Mouse (Mus musculus): ENCODE measurements around the gene A230072I06Rik.

A230072I06Rik gene

GRCm38 (mm10) chr8:12278663-12279312 is at the start of gene A230072I06Rik:
Gene A230072I06Rik (plus strand): TSS chr8:12278819.
- DNase-seq (ENCODE audit: low spot score) = no peak

- no peak for DNase-seq (ENCODE audit: low spot score)
Observed at GRCm38 (mm10) chr8:12234039-12234438, 44.6 kb upstream of the A230072I06Rik start.

- DNase-seq (ENCODE audit: low spot score) = no peak
Observed at GRCm38 (mm10) chr8:12238775-12239174, 39.8 kb upstream of the A230072I06Rik start.

GRCm38 (mm10) chr8:12240143-12240542 is 38.5 kb upstream of the A230072I06Rik start:
- no peak for DNase-seq (ENCODE audit: low spot score)

GRCm38 (mm10) chr8:12243746-12244145 is 34.9 kb upstream of the A230072I06Rik start:
- no peak for DNase-seq (ENCODE audit: low spot score)

GRCm38 (mm10) chr8:12259890-12260289 is 18.7 kb upstream of the A230072I06Rik start:
- no peak for DNase-seq (ENCODE audit: low spot score)

GRCm38 (mm10) chr8:12260476-12261029 is 18.1 kb upstream of the A230072I06Rik start:
- no peak for DNase-seq (ENCODE audit: low spot score)

GRCm38 (mm10) chr8:12261556-12261955 is 17.1 kb upstream of the A230072I06Rik start:
- no peak for DNase-seq (ENCODE audit: low spot score)

GRCm38 (mm10) chr8:12264996-12265395 is 13.6 kb upstream of the A230072I06Rik start:
- no peak for DNase-seq (ENCODE audit: low spot score)

- no peak for DNase-seq (ENCODE audit: low spot score)
Observed at GRCm38 (mm10) chr8:12267863-12268262, 10.8 kb upstream of the A230072I06Rik start.

- DNase-seq (ENCODE audit: low spot score) = no peak
Observed at GRCm38 (mm10) chr8:12268306-12268829, 10.3 kb upstream of the A230072I06Rik start.

GRCm38 (mm10) chr8:12279482-12280192 is 1.0 kb downstream of the A230072I06Rik start:
- DNase-seq (ENCODE audit: low spot score) = no peak

- DNase-seq (ENCODE audit: low spot score) = no peak
Observed at GRCm38 (mm10) chr8:12282128-12282527, 3.5 kb downstream of the A230072I06Rik start.

- no peak for DNase-seq (ENCODE audit: low spot score)
Observed at GRCm38 (mm10) chr8:12290551-12290950, 11.9 kb downstream of the A230072I06Rik start.

GRCm38 (mm10) chr8:12298326-12298950 is 19.8 kb downstream of the A230072I06Rik start:
- DNase-seq (ENCODE audit: low spot score) = no peak

GRCm38 (mm10) chr8:12301998-12302397 is 23.4 kb downstream of the A230072I06Rik start:
- no peak for DNase-seq (ENCODE audit: low spot score)

GRCm38 (mm10) chr8:12312975-12313734 is 34.5 kb downstream of the A230072I06Rik start:
- no peak for DNase-seq (ENCODE audit: low spot score)

- DNase-seq (ENCODE audit: low spot score) = no peak
Observed at GRCm38 (mm10) chr8:12314258-12314657, 35.6 kb downstream of the A230072I06Rik start.

GRCm38 (mm10) chr8:12315177-12315576 is 36.6 kb downstream of the A230072I06Rik start:
- DNase-seq (ENCODE audit: low spot score) = no peak

GRCm38 (mm10) chr8:12319755-12320455 is 41.3 kb downstream of the A230072I06Rik start:
- no peak for DNase-seq (ENCODE audit: low spot score)

- no peak for DNase-seq (ENCODE audit: low spot score)
Observed at GRCm38 (mm10) chr8:12322071-12322470, 43.5 kb downstream of the A230072I06Rik start.

All from urinary bladder, postnatal 25 days (tissue).